Mouse (Mus musculus): ENCODE measurements at regions not wholly inside any gene's neighbourhood (a gene's known extent, or its start where the extent isn't known, plus 50 kb on each side); places are given as distances from the start of the nearest gene placed in this dataset.

DNA sequence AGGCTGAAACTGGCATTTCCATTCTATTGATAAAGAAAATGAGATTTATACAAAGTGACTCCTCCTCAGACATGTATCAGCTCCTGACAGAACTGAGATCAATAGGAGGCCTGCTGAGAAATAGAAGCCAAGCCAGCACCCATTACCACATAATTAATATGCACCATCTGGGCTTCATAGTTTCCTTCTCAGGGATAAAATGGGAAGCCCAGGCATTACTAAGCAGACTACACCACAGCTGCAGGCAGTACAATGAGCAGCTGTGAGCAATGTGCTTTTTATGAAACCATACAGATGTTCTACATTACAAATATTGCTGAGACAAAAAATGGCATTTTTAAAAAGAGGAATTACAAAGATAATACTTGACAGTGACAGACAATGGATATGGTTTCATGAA is 950.1 kb downstream of the Otol1 start:
- no peak for DNase-seq (ENCODE audit: low read depth, low spot score)

DNA sequence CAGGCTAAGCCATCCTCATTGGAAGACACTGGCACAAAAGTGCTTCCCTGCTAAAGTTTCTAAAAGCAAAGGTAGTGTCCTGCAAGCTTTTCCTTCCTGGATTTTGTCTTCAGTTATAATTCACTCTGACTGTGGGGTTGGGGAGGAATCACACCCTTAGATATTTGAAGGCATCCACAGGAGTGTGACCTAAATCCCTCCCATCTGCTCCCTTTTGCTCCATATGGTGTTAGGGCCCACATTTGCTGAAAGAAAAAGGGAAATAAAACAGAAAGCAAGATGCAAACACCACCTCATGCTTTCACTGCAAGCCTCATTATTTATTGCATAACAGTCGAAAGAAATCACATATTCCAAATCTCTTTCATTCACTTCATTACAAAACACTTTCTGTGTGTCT is 955.1 kb downstream of the Otol1 start:
- peak; percentile 20 for DNase-seq (ENCODE audit: low read depth, low spot score)

DNA sequence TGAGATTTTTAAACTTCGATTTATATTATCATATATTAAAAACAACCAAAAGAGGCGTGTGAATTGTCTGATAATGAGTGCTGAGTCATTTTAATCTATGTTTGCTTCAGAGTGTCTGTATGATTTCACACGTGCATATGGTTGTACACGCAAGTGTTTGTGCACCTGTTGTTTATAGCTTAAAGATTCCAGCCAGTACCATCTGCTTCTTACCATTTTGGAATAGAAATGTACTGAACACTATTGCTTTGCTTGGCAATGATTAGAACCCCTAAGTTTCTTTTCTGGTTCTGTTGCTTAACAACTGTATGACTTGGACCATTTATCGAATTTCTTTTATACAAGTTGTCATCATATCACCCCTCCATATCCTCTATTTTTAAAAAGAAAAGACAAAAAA is 969.5 kb downstream of the Otol1 start:
- no peak for DNase-seq (ENCODE audit: low read depth, low spot score)

DNA sequence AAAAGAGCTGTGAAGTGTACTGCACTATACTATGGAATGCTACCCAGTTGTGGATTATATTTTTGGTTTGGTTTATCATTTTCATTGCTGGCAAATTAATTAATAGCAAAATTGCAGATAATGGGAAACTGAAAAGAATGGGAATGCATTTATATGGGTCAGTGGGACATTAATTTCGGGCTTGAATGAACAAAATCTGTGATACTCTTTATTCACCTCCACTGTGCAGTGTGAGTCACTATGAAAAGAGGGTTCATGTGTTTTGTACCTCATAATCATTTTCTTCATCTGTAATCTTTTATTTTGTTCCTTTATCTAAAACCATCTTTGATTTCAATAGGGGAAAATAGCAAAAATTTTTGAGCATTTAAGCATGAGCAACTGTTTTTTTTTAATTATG is 983.5 kb downstream of the Otol1 start:
- DNase-seq (ENCODE audit: low read depth, low spot score), result no peak

DNA sequence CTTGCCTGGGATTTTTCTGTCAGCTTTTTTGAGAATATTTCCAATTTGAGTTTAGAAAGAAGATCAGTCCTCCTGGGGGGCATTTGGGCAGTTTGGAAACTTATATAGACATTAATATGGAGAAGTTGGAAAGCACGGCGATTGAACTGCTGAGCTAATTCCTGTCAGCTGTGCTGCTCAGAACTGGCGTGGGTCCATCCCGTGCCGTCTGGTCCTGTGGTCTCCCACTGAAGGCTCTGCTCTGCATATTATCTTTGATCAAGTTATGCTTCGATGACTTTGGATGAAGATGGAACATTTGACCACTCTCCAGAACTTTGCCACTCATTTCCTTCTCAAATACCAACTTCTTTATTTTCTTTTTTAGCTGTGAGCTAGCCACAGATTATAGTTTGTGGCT is 995.6 kb downstream of the Otol1 start:
- DNase-seq (ENCODE audit: low read depth, low spot score), result no peak

Measured in A20 (cell line).